Mouse (Mus musculus): ENCODE results near the gene Ppp1r16b. TPM values are rescaled to one million over a fixed set of nuclear protein-coding genes. Genes with fewer than 3 reads are reported as not detected.
A peak's percentile ranks its signal among the peaks of the same experiment; 100 is the strongest.
"Not testable (repeated sequence)": the region's sequence is repeated elsewhere in the genome, so short reads cannot be mapped to it uniquely, and the experiment has no call there.

Gene Ppp1r16b
- polyA plus RNA-seq, 1 experiment from 2014 or later, result 5.7 TPM

DNA sequence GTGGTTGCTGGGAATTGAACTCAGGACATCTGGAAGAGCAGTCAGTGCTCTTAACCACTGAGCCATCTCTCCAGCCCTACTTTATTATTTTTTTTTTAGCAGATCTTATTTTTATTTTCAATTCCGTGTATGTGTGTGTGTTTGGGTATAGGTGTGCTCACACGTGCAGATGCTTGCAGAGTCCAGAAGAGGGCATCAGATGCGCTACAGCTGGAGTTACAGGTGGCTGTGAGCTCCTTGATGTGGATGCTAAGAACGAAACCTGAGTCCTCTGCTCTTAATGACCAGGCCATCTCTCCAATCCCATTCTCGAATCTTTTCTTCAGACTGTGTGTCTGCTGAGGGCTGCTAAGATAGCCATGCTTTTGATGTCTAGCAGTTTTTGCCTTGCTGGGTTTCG, 61.1 kb downstream of the Ppp1r16b start:
- Histone ChIP-seq H3K4me2 (replicated peaks) (no peak overlapping the region), H3K27ac (replicated peaks) (no peak overlapping the region), H3K4me1 (no peaks in the 10 kb centered on the region), H3K9me3 (replicated peaks) (no peaks in the 10 kb centered on the region), H3K36me3 (no peaks in the 10 kb centered on the region), H3K27me3 (no peaks in the 10 kb centered on the region), H3K9ac (no peak overlapping the region), H3K4me3 (replicated peaks) (no peak overlapping the region)
- WGBS, result 64% methylated on average over 6 of the region's 6 CpGs
- no peak for ATAC-seq (ENCODE audit: insufficient number of reproducible peaks, low FRiP score, low TSS enrichment, low read depth)

DNA sequence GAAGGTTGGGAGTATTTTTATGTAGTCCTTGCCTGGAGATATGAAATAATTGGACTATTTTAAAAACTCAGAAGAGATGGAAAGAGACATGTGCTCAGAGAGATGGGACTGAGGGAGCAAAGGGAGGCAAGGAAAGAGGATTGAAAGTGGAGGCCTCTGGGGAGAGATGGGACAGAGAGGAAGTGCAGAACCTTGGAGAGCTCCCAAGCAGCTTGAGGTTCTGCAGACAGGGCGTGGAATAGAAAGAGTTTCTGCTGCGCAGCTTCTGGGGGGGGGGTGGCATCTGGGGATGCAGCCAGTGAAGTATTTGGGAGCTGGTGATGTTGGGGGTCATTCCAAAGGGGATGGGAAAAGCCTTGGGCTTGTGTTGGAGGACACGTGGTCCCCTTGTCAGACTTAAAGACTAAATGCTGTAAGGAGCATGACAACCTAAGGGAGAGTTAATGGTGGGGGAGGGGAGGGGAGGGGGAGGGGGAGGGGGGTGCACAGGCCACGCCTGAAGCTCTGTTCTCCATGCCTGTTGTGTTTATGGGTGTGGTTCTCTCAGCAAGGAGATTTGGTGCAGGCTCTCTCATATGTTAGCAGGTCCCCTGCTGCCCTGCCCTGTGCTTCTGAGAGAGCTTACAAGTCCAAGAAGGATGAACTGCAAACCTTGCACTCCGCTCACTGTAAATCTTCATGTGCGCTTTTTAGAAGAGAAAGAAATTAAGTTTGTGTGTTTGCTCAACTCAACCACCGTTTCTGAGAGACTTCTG, 63.0 kb downstream of the Ppp1r16b start:
- H3K4me1 ChIP-seq, result no peaks in the 10 kb centered on the region
- no peaks in the 10 kb centered on the region for H3K27me3 ChIP-seq
- H3K36me3 ChIP-seq, result no peaks in the 10 kb centered on the region
- no peak overlapping the region for H3K4me2 ChIP-seq (replicated peaks)
- ATAC-seq (ENCODE audit: insufficient number of reproducible peaks, low FRiP score, low TSS enrichment, low read depth), result no peak
- no peak overlapping the region for H3K27ac ChIP-seq (replicated peaks)
- H3K9me3 ChIP-seq (replicated peaks), result no peaks in the 10 kb centered on the region
- H3K9ac ChIP-seq, result no peak overlapping the region
- no peak overlapping the region for H3K4me3 ChIP-seq (replicated peaks)
- 44% methylated on average over 7 of the region's 7 CpGs for WGBS

DNA sequence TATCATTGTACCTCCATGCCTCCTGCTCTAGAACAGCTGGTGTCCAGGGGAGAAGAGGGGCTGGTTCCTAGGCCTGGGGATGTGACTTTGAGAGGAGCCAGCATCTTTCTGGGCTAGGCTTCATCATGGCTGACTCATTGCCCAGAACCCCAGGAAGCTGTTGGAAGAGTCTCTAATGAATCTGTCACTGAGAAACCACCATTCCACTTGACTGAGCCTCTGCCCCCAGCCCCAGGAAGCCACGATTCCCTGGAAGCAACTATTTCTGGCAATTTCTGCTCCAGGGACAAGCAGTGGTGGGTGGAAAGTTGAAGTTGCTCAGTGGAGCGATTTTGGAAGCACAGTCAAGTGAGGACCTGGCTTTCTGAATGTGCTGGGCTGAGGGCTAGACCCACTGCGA, 65.7 kb downstream of the Ppp1r16b start:
- Histone ChIP-seq H3K9ac (no peak overlapping the region), H3K27me3 (no peaks in the 10 kb centered on the region), H3K36me3 (no peaks in the 10 kb centered on the region), H3K4me1 (no peaks in the 10 kb centered on the region), H3K4me2 (replicated peaks) (no peak overlapping the region), H3K9me3 (replicated peaks) (no peaks in the 10 kb centered on the region), H3K4me3 (replicated peaks) (no peak overlapping the region), H3K27ac (replicated peaks) (no peak overlapping the region)
- WGBS, result 64% methylated on average over 3 of the region's 3 CpGs
- no peak for ATAC-seq (ENCODE audit: insufficient number of reproducible peaks, low FRiP score, low TSS enrichment, low read depth)

DNA sequence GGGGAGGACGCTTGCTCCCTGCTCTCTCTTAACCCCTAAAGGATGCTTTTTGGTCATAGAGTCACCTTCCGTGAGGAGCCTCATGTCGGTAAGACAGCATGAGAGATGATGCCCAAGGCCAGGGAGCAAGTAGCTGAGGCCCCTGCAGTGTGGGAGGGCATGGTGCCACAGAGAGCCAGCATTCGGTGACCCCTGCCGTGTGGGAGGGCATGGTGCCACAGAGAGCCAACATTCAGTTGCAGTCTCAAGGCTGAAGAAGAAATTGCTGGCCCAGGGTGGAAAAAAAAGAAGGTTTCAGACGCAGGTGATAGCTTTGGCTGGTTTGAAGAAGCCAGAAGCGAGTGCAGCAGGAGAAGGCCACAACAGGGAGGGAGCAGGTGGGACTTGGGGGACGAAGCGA, 67.3 kb downstream of the Ppp1r16b start:
- 85% methylated on average over 9 of the region's 9 CpGs for WGBS
- no peak overlapping the region for H3K4me3 ChIP-seq (replicated peaks)
- no peak overlapping the region for H3K9ac ChIP-seq
- H3K36me3 ChIP-seq, result no peaks in the 10 kb centered on the region
- H3K4me2 ChIP-seq (replicated peaks), result no peak overlapping the region
- no peak overlapping the region for H3K27ac ChIP-seq (replicated peaks)
- H3K27me3 ChIP-seq, result no peaks in the 10 kb centered on the region
- no peaks in the 10 kb centered on the region for H3K4me1 ChIP-seq
- no peaks in the 10 kb centered on the region for H3K9me3 ChIP-seq (replicated peaks)
- no peak for ATAC-seq (ENCODE audit: insufficient number of reproducible peaks, low FRiP score, low TSS enrichment, low read depth)

DNA sequence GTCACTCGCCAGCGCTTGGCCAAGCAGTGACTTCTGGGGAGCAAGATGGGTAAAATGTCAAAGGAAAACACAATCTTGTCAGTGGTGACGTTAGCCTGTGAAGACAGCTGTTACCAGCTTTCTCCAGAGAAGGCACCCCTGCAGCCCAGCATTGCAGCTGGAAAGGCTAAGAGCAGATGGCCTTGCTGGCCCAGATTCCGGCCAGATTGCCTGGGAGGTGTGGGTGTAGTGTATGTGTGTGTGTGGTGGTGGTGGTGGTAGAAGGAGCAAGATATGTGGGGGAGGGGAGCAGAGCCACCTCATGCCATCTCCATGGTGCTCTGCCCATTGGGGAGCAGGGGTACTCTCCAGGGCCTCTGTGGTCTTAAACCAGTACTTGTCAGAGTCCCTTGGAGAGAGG, 67.9 kb downstream of the Ppp1r16b start:
- 73% methylated on average over 4 of the region's 4 CpGs for WGBS
- no peaks in the 10 kb centered on the region for H3K27me3 ChIP-seq
- H3K27ac ChIP-seq (replicated peaks), result no peak overlapping the region
- no peak; the same call in 1 of the 2 replicates for ATAC-seq (ENCODE audit: insufficient number of reproducible peaks, low FRiP score, low TSS enrichment, low read depth)
- no peaks in the 10 kb centered on the region for H3K4me1 ChIP-seq
- H3K4me2 ChIP-seq (replicated peaks), result no peak overlapping the region
- H3K9ac ChIP-seq, result no peak overlapping the region
- H3K36me3 ChIP-seq, result no peaks in the 10 kb centered on the region
- no peaks in the 10 kb centered on the region for H3K9me3 ChIP-seq (replicated peaks)
- no peak overlapping the region for H3K4me3 ChIP-seq (replicated peaks)

DNA sequence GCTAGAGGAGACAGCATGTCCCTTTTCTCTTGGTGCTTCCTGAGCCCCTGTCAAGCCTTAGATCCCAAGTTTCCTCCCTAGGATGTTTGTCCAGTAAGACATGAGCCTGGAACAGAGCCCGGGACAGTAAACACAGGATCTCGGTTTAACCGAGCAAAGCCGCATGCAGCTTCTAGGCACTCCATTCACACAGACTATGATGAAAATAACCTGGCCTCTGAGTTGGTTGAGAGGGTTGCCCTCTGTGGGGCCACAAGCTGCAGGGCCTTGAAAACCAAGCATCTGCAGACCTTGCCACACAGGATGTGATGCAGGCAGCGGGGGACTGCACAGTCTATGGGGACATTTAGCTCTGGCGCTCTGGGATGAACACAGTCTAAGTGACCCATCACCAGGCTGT, 68.7 kb downstream of the Ppp1r16b start:
- no peak overlapping the region for H3K4me3 ChIP-seq (replicated peaks)
- H3K27me3 ChIP-seq, result no peaks in the 10 kb centered on the region
- WGBS, result 80% methylated on average over 6 of the region's 6 CpGs
- no peaks in the 10 kb centered on the region for H3K36me3 ChIP-seq
- no peak overlapping the region for H3K9ac ChIP-seq
- ATAC-seq (ENCODE audit: insufficient number of reproducible peaks, low FRiP score, low TSS enrichment, low read depth), result no peak
- H3K4me2 ChIP-seq (replicated peaks), result no peak overlapping the region
- no peaks in the 10 kb centered on the region for H3K4me1 ChIP-seq
- H3K9me3 ChIP-seq (replicated peaks), result no peaks in the 10 kb centered on the region
- H3K27ac ChIP-seq (replicated peaks), result no peak overlapping the region

DNA sequence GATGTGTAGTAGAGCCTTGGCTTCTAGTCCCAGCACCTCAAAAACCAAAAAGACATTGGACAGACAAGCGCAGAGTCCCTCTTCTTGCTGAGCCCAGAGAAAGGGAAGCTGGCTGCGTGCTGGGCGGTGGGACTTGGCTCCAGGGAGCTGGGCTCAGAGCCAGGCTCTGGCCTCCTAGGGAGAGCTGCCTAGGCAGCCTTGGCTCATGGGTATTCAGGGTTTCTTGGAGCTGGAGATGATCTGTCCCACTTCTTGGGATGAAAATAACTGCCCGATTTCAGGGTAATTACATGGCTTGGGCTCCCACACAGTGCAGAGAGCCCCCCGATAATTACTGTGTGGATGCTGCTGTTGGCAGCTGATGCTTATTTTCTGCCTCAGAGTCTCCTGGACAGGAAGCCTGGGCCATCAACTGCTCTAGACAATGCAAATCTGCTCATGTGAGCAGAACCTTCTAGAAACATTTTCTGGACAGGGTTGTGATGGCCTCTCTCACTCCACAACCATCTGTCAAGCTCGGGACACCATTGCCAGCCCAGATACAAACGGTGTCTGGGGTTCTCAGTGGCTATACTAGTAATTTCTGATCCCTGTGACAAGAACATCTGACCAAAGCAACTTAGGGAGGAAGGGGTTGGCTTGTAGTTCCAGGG, 69.4 kb downstream of the Ppp1r16b start:
- H3K27me3 ChIP-seq, result no peaks in the 10 kb centered on the region
- no peak overlapping the region for H3K9ac ChIP-seq
- peak; percentile 26; the same call in 1 of the 2 replicates for ATAC-seq (ENCODE audit: insufficient number of reproducible peaks, low FRiP score, low TSS enrichment, low read depth)
- no peak overlapping the region for H3K4me2 ChIP-seq (replicated peaks)
- 69% methylated on average over 7 of the region's 7 CpGs for WGBS
- H3K4me3 ChIP-seq (replicated peaks), result no peak overlapping the region
- no peaks in the 10 kb centered on the region for H3K4me1 ChIP-seq
- H3K9me3 ChIP-seq (replicated peaks), result no peaks in the 10 kb centered on the region
- H3K36me3 ChIP-seq, result no peaks in the 10 kb centered on the region
- H3K27ac ChIP-seq (replicated peaks), result no peak overlapping the region

DNA sequence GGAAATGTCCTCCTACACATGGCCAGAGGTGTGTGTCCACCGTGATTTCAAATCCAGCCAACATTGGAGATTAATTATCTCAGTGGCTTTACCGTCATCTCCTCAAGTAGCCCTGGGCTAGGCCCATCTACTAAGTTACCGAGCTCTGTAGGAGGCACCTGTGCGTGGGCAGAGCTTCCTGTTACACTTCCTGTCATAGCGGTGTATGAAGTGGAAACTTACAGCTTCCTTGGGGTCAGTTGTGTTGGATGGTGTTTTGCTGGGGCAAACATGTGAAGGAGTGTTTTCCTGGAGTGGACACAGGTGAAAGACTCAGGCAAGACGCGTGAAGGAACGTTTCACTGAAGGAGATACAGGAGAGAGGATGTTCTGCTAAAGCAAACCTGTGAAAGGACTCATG, 70.1 kb downstream of the Ppp1r16b start:
- Histone ChIP-seq H3K27me3 (no peaks in the 10 kb centered on the region), H3K4me1 (no peaks in the 10 kb centered on the region), H3K4me3 (replicated peaks) (no peak overlapping the region), H3K9me3 (replicated peaks) (no peaks in the 10 kb centered on the region), H3K36me3 (no peaks in the 10 kb centered on the region), H3K27ac (replicated peaks) (no peak overlapping the region), H3K9ac (no peak overlapping the region), H3K4me2 (replicated peaks) (no peak overlapping the region)
- ATAC-seq (ENCODE audit: insufficient number of reproducible peaks, low FRiP score, low TSS enrichment, low read depth), result no peak
- 80% methylated on average over 8 of the region's 8 CpGs for WGBS

DNA sequence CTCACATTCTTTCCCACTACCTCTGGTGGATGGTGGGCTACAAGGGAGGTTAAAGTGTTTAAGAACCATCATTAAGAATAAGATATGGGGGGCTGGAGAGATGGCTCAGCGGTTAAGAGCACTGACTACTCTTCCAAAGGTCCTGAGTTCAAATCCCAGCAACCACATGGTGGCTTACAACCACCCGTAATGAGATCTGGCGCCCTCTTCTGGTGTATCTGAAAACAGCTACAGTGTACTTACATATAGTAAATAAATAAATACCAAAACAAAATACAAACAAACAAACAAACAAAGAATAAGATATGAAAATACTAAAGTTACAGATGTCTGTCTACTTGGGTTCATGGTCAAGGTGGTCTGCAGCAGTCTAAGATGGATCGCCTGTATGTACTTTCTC, 71.0 kb downstream of the Ppp1r16b start:
- not testable (repeated sequence) for H3K4me1 ChIP-seq; H3K4me3 ChIP-seq (replicated peaks); H3K27ac ChIP-seq (replicated peaks); H3K4me2 ChIP-seq (replicated peaks); ATAC-seq (ENCODE audit: insufficient number of reproducible peaks, low FRiP score, low TSS enrichment, low read depth); H3K9me3 ChIP-seq (replicated peaks); H3K27me3 ChIP-seq; H3K36me3 ChIP-seq; H3K9ac ChIP-seq
- WGBS, result 81% methylated on average over 4 of the region's 4 CpGs

DNA sequence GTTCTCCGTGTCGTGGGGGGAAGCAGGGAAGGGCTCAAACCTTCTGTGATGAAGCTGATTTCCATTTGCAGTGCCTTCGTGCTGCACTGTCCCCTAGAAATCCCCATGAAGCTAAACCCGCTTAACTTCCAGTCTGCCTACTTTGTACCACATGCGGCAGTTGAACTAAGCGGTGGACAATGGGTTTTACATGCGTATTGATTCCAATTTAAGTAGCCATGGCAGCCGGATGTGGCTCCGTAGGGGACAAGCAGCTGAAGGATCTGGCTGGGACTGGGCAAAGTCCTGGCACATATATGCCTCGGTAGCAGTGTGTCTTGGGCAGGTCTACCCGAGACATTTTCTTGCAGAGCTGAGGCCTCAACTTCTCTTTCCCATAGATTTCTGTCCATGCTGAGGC, 73.4 kb downstream of the Ppp1r16b start:
- no peak for ATAC-seq (ENCODE audit: insufficient number of reproducible peaks, low FRiP score, low TSS enrichment, low read depth)
- Histone ChIP-seq H3K4me3 (replicated peaks) (no peak overlapping the region), H3K36me3 (no peaks in the 10 kb centered on the region), H3K27ac (replicated peaks) (no peak overlapping the region), H3K9ac (no peak overlapping the region), H3K27me3 (no peaks in the 10 kb centered on the region), H3K4me1 (no peaks in the 10 kb centered on the region), H3K4me2 (replicated peaks) (no peak overlapping the region), H3K9me3 (replicated peaks) (no peaks in the 10 kb centered on the region)
- 79% methylated on average over 11 of the region's 11 CpGs for WGBS

DNA sequence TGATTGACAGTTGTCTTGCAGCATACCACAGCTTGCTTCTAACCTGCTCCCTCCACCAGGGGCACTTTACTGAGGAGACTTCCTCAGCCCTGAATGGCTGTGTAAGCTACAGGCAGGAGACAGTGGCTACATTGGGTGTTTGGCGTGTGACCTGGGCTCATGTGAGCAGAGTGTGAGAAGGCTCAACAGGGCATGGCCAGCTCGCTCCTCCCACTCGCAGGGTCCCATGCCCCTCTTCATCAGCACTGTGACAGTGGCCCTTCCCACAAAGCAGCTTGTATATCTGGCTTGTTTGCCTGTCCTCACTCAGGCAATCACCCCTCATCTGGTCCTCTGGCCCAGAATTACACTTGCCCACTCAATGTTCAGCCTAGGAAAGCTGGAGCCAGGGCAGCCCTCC, 73.9 kb downstream of the Ppp1r16b start:
- ATAC-seq (ENCODE audit: insufficient number of reproducible peaks, low FRiP score, low TSS enrichment, low read depth), result no peak

DNA sequence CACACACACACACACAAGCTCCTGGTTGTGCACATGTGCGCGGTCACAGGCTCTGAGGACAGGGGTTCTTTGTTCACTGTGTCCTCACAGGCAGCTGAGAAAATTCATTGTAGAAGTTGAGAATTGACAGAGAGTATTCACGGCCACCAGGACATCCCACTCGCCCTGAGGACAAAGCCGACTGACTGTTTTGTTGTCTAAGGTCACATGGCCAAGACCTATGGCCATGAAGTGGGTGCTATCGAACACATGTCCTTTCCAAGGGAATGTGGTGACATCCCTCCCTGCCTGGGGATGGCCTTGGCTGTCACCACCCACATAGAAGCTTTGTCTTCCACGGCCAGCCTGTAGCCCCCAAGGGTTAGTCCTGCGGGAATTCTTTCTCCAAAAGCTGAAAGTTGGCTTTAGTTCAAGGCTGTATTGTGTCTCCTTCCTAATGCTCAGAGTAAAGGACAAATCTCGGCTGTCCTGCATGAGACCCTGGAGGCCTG, 75.9 kb downstream of the Ppp1r16b start:
- no peak for ATAC-seq (ENCODE audit: insufficient number of reproducible peaks, low FRiP score, low TSS enrichment, low read depth)

More for the DNA sequence above, 73.9 kb downstream of the Ppp1r16b start:
- Histone ChIP-seq H3K4me2 (replicated peaks) (no peak overlapping the region), H3K4me1 (no peaks in the 10 kb centered on the region), H3K27ac (replicated peaks) (no peak overlapping the region), H3K27me3 (no peaks in the 10 kb centered on the region), H3K9ac (no peak overlapping the region), H3K9me3 (replicated peaks) (no peaks in the 10 kb centered on the region), H3K4me3 (replicated peaks) (no peak overlapping the region), H3K36me3 (no peaks in the 10 kb centered on the region)
- 78% methylated on average over 3 of the region's 3 CpGs for WGBS

More for the DNA sequence above, 75.9 kb downstream of the Ppp1r16b start:
- Histone ChIP-seq H3K27ac (replicated peaks) (no peak overlapping the region), H3K27me3 (no peaks in the 10 kb centered on the region), H3K9me3 (replicated peaks) (no peaks in the 10 kb centered on the region), H3K9ac (no peak overlapping the region), H3K4me1 (no peaks in the 10 kb centered on the region), H3K4me2 (replicated peaks) (no peak overlapping the region), H3K36me3 (no peaks in the 10 kb centered on the region), H3K4me3 (replicated peaks) (no peak overlapping the region)
- 43% methylated on average over 9 of the region's 9 CpGs for whole genome bisulfite sequencing
